Mouse (Mus musculus) myocyte (in vitro differentiated cells): Measurements from ENCODE around the gene Ddb1.

Experiments used
- CEBPB ChIP-seq: IDR thresholded peaks from 2 replicates; pipeline ENCODE4 v1.6.1; 2011; ENCODE audit warnings: mild to moderate bottlenecking, moderate library complexity; ENCODE audit not compliant: poor library complexity, insufficient read depth, severe bottlenecking
- E2F4 ChIP-seq: IDR thresholded peaks from one replicate; pipeline ENCODE4 v1.6.1; 2011; ENCODE audit warnings: mild to moderate bottlenecking, control low read depth, moderate library complexity; ENCODE audit not compliant: insufficient read depth
- MAX ChIP-seq: IDR thresholded peaks from one replicate; pipeline ENCODE4 v1.6.1; 2011; ENCODE audit warnings: low read depth, mild to moderate bottlenecking, control low read depth
- MYOD1 ChIP-seq, 3 experiments: IDR thresholded peaks; one replicate each; pipeline ENCODE4 v1.6.1; 2011; ENCODE audit warnings: control low read depth in 2 of 3, low read depth in 2 of 3, mild to moderate bottlenecking in 2 of 3, moderate library complexity in 1 of 3; ENCODE audit not compliant: insufficient read length in 2 of 3, control insufficient read depth in 1 of 3
- MYOG ChIP-seq, 3 experiments: IDR thresholded peaks; one replicate each; pipeline ENCODE4 v1.6.1; 2011; ENCODE audit warnings: control low read depth in 2 of 3, low read depth in 2 of 3, mild to moderate bottlenecking in 2 of 3; ENCODE audit not compliant: insufficient read length in 2 of 3, control insufficient read depth in 1 of 3, insufficient read depth in 1 of 3
- POLR2A ChIP-seq: IDR thresholded peaks from one replicate; pipeline ENCODE4 v1.6.1; 2011; ENCODE audit warnings: low read depth, mild to moderate bottlenecking, control low read depth, moderate library complexity; ENCODE audit not compliant: insufficient read length
- POLR2AphosphoS2 ChIP-seq: IDR thresholded peaks from one replicate; pipeline ENCODE4 v1.6.1; 2011; ENCODE audit warnings: low read depth, control low read depth; ENCODE audit not compliant: insufficient read length
- REST ChIP-seq: IDR thresholded peaks from one replicate; pipeline ENCODE4 v1.6.1; 2011; ENCODE audit warnings: mild to moderate bottlenecking, control low read depth, moderate library complexity; ENCODE audit not compliant: insufficient read depth, insufficient read length
- SRF ChIP-seq: IDR thresholded peaks from one replicate; pipeline ENCODE4 v1.6.1; 2011; ENCODE audit warnings: low read depth; ENCODE audit not compliant: control insufficient read depth, insufficient read length
- TCF3 ChIP-seq: IDR thresholded peaks from one replicate; pipeline ENCODE4 v1.6.1; 2011; ENCODE audit warnings: low read depth, control low read depth; ENCODE audit not compliant: insufficient read length
- USF1 ChIP-seq: IDR thresholded peaks from one replicate; pipeline ENCODE4 v1.6.1; 2011; ENCODE audit warnings: low read depth, mild to moderate bottlenecking, control low read depth, moderate library complexity

DNA sequence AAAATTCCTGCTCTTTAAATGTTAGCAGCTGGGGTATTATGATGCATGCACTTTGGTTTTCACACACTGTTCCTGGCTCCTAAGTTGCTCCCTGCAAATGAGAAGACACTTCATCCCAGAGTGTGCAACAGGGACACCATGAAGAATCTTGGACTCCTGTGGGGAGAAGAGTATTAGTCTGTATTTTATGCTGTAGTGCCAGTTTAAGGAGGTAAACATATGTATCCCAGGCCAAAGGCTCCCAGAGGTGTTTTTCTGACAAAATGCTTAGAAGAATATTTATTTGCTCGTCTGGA lies 73.6 kb downstream of the Ddb1 start:
- TF ChIP-seq POLR2A (no peak), USF1 (no peak), E2F4 (no peak), MYOG (IDR thresholded peaks at IDR 0.05; ENCODE audit: control insufficient read depth in 1 of 3, insufficient read depth in 1 of 3, insufficient read length in 2 of 3, low read depth in 2 of 3) (no peak), MAX (no peak), REST (no peak), SRF (no peak), POLR2AphosphoS2 (no peak), CEBPB (no peak), MYOD1 (IDR thresholded peaks at IDR 0.05; ENCODE audit: control insufficient read depth in 1 of 3, insufficient read length in 2 of 3, low read depth in 2 of 3) (no peak), TCF3 (no peak)
